Mouse (Mus musculus) adrenal gland (tissue): Measurements from ENCODE around the gene Cyth1.

ENCODE experiments used
- intact Hi-C: fragments of 180-260 bp; cut with DNase I; formaldehyde crosslinking; loops from one replicate; pipeline ENCODE4 v1.15.1; 2025

Cyth1 gene

GRCm38 (mm10) chr11:118160763-118161162 lies 87.6 kb downstream of the Cyth1 start:
- intact Hi-C loops: no loop called here

GRCm38 (mm10) chr11:118158753-118159152 lies 89.6 kb downstream of the Cyth1 start:
- intact Hi-C loops: no loop called here

GRCm38 (mm10) chr11:118156480-118157060 lies 91.8 kb downstream of the Cyth1 start:
- intact Hi-C loops: no loop called here

GRCm38 (mm10) chr11:118152964-118153363 lies 95.4 kb downstream of the Cyth1 start:
- intact Hi-C loops: no loop called here

GRCm38 (mm10) chr11:118151423-118152180 lies 96.8 kb downstream of the Cyth1 start:
- intact Hi-C loops: no loop called here

GRCm38 (mm10) chr11:118150115-118150701 lies 98.2 kb downstream of the Cyth1 start:
- intact Hi-C loops: no loop called here

- intact Hi-C loops: no loop called here
Measured at GRCm38 (mm10) chr11:118147877-118148637, 100.3 kb downstream of the Cyth1 start.

GRCm38 (mm10) chr11:118146446-118146845 lies 101.9 kb downstream of the Cyth1 start:
- intact Hi-C loops: no loop called here

GRCm38 (mm10) chr11:118145771-118146351 lies 102.5 kb downstream of the Cyth1 start:
- intact Hi-C loops: no loop called here

GRCm38 (mm10) chr11:118145092-118145491 lies 103.3 kb downstream of the Cyth1 start:
- intact Hi-C loops: no loop called here

GRCm38 (mm10) chr11:118143731-118144130 lies 104.7 kb downstream of the Cyth1 start:
- intact Hi-C loops: no loop called here

GRCm38 (mm10) chr11:118142547-118143165 lies 105.7 kb downstream of the Cyth1 start:
- intact Hi-C loops: no loop called here

- intact Hi-C loops: no loop called here
Measured at GRCm38 (mm10) chr11:118140771-118141565, 107.4 kb downstream of the Cyth1 start.

- intact Hi-C loops: loop anchor here (5.0 kb wide), 1 partner anchor 34 kb away; no protein-coding TSS in a partner anchor
Measured at GRCm38 (mm10) chr11:118138347-118138746, 110.0 kb downstream of the Cyth1 start.

- intact Hi-C loops: loop anchor here (5.0 kb wide), 1 partner anchor 36 kb away; no protein-coding TSS in a partner anchor
Measured at GRCm38 (mm10) chr11:118136172-118136632, 112.2 kb downstream of the Cyth1 start.

- intact Hi-C loops: loop anchor here (5.0 kb wide), 1 partner anchor 37 kb away; no protein-coding TSS in a partner anchor
Measured at GRCm38 (mm10) chr11:118135271-118135670, 113.1 kb downstream of the Cyth1 start.

GRCm38 (mm10) chr11:118133752-118134169 lies 114.6 kb downstream of the Cyth1 start:
- intact Hi-C loops: no loop called here

GRCm38 (mm10) chr11:118133133-118133751 lies 115.2 kb downstream of the Cyth1 start:
- intact Hi-C loops: no loop called here

GRCm38 (mm10) chr11:118132136-118132535 lies 116.3 kb downstream of the Cyth1 start:
- intact Hi-C loops: no loop called here
